Mouse (Mus musculus) liver, postnatal 0 days (tissue): ENCODE measurements around the gene Cd164. TPM values are rescaled to one million over a fixed set of nuclear protein-coding genes. Genes with fewer than 3 reads are reported as not detected.

Experiments
- ATAC-seq: fragments of 200-750 bp; cut with Nextera tagmentation; 2 replicates; pipeline ENCODE4 v1.8.0; 2017; ENCODE audit warnings: mild to moderate bottlenecking, moderate library complexity
- DNase-seq: peaks from one replicate; pipeline ENCODE4 v3.0.0-alpha.2; 2016
- H3K27ac ChIP-seq: fragments of 300-500 bp; sonication (generic); 2 replicates; pipeline ENCODE4 v1.5.1; 2014; ENCODE audit warnings: antibody characterized with exemption, moderate library complexity, mild to moderate bottlenecking, low read depth
- H3K27me3 ChIP-seq: fragments of 300-500 bp; sonication (generic); 2 replicates; pipeline ENCODE4 v1.6.1; 2014; ENCODE audit warnings: low read length, control low read depth, mixed read lengths; ENCODE audit not compliant: insufficient read depth
- H3K36me3 ChIP-seq: fragments of 300-500 bp; sonication (generic); replicated peaks from 2 replicates; pipeline ENCODE4 v1.6.1; 2014; ENCODE audit warnings: mild to moderate bottlenecking, control low read depth, low read length, moderate library complexity, mixed read lengths; ENCODE audit not compliant: insufficient read depth
- H3K4me1 ChIP-seq: fragments of 300-500 bp; sonication (generic); 2 replicates; pipeline ENCODE4 v1.6.1; 2014; ENCODE audit warnings: antibody characterized with exemption, mild to moderate bottlenecking, control low read depth; ENCODE audit not compliant: insufficient read depth
- H3K4me2 ChIP-seq: fragments of 300-500 bp; sonication (generic); 2 replicates; pipeline ENCODE4 v1.6.1; 2014; ENCODE audit warnings: low read depth, mild to moderate bottlenecking, low read length, moderate library complexity, mixed read lengths
- H3K4me3 ChIP-seq: fragments of 300-500 bp; sonication (generic); 2 replicates; pipeline ENCODE4 v1.5.1; 2014; ENCODE audit warnings: low read depth, low read length
- H3K9ac ChIP-seq: fragments of 300-500 bp; sonication (generic); replicated peaks from 2 replicates; pipeline ENCODE4 v1.6.1; 2014; ENCODE audit warnings: mild to moderate bottlenecking, moderate library complexity
- H3K9me3 ChIP-seq: fragments of 300-500 bp; sonication (generic); 2 replicates; pipeline ENCODE4 v1.6.1; 2016; ENCODE audit warnings: mild to moderate bottlenecking, control low read depth, low read length, mixed read lengths
- CTCF ChIP-seq: sonication (generic); IDR thresholded peaks from 2 replicates; pipeline ENCODE4 v1.5.1; 2016; ENCODE audit warnings: antibody characterized with exemption, low read depth
- EP300 ChIP-seq: IDR thresholded peaks from 2 replicates; pipeline ENCODE4 v1.6.1; 2016; ENCODE audit warnings: antibody characterized with exemption, low read depth, mild to moderate bottlenecking
- WGBS: fragments of 180-500 bp; shearing (Covaris S2); extraction: QIAGEN DNeasy Blood & Tissue Kit; methylation state at CpG from one replicate; pipeline ENCODE4 v1.1.7; 2014; ENCODE audit not compliant: insufficient replicate concordance; 5-methylcytosine and 5-hydroxymethylcytosine counted together
- polyA plus RNA-seq: library from polyadenylated mRNA; unstranded; fragments of >200 nt; fragmentation: Nextera tagmentation; extraction: Ambion mirVana; gene quantifications from 2 replicates; pipeline ENCODE4 v1.2.1, GENCODE M21; 2015

Cd164 gene
- polyA plus RNA-seq, 1 experiment from 2014 or later, result 93.3 TPM

DNA sequence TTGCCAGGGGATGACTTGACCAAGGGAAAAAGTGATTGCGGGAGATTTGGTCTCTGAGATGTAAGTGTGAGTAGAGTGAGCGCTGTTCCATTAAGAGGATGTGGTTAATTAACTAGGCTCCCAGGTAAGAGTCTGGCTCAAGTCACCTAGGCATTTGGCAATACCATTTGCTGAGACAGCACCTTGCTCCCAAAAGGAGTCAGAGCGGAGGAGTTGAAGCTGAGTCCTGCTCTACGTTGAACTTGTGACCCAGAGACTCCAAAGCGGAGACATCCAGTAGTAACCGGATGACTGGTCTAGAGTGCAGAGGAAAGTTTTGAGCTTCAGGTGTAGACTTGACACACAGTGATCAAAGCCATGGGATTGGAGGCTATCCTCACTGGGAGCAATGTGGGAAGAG is 22.8 kb downstream of the Cd164 start:
- H3K36me3 ChIP-seq, result no peaks in the 10 kb centered on the region
- H3K27ac ChIP-seq, result no peak overlapping the region
- H3K4me3 ChIP-seq, result no peak overlapping the region
- H3K27me3 ChIP-seq, result no peaks in the 10 kb centered on the region
- H3K9me3 ChIP-seq, result no peaks in the 10 kb centered on the region
- ATAC-seq (no peak), DNase-seq (no peak)
- no peak overlapping the region for H3K9ac ChIP-seq
- WGBS, result 87% methylated on average over 6 of the region's 6 CpGs
- TF ChIP-seq EP300 (no peak), CTCF (no peak)
- H3K4me2 ChIP-seq, result no peak overlapping the region
- H3K4me1 ChIP-seq, result no peaks in the 10 kb centered on the region

DNA sequence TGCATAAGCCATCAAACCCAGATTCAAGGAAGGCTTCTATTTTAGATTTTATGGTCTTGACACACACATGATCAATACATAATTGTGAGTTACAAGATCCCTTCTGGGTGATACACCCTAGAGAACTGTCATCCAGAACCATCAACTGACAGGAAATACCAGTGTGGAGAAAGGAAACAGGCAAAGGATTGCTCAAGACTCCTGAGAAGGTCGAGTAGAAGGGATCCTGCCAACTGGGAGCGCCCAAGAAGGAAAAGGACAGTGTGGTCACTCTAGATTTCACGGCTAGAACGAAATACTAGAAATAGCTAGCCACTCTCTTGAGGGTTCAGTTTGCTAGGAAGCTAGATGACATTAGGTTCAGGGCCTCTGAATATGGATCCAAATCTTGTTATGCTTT is 24.2 kb downstream of the Cd164 start:
- DNase-seq (no peak), ATAC-seq (no peak)
- Histone ChIP-seq H3K4me2 (no peak overlapping the region), H3K27me3 (no peaks in the 10 kb centered on the region), H3K9ac (no peak overlapping the region), H3K27ac (no peak overlapping the region), H3K4me1 (no peaks in the 10 kb centered on the region), H3K4me3 (no peak overlapping the region), H3K9me3 (no peaks in the 10 kb centered on the region), H3K36me3 (no peaks in the 10 kb centered on the region)
- TF ChIP-seq CTCF, result no peak
- TF ChIP-seq EP300, result no peak
- 61% methylated on average over 4 of the region's 4 CpGs for WGBS

DNA sequence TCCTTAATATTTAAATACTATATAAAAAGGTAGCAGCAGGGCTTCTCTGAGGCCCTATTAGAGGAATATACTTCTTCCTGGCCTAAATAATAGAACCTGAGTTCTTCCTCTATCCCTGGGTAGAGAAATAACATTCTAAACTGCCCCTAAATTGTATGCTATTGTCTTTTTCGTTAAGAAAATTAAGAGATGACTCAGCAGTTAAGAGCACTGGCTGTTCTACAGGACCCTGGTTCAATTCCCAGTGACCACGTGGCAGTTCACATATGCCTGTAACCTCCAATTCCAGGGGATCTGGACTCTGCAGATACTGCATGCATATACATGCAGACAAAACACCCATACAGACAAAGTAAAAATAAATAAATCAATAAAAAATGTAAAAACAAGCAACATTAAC is 24.6 kb downstream of the Cd164 start:
- ATAC-seq (no peak), DNase-seq (no peak)
- Histone ChIP-seq H3K9me3 (no peaks in the 10 kb centered on the region), H3K27me3 (no peaks in the 10 kb centered on the region), H3K9ac (no peak overlapping the region), H3K27ac (no peak overlapping the region), H3K4me2 (no peak overlapping the region), H3K36me3 (no peaks in the 10 kb centered on the region), H3K4me1 (no peaks in the 10 kb centered on the region), H3K4me3 (no peak overlapping the region)
- WGBS, result 49% methylated on average over 2 of the region's 2 CpGs
- TF ChIP-seq CTCF (no peak), EP300 (no peak)

DNA sequence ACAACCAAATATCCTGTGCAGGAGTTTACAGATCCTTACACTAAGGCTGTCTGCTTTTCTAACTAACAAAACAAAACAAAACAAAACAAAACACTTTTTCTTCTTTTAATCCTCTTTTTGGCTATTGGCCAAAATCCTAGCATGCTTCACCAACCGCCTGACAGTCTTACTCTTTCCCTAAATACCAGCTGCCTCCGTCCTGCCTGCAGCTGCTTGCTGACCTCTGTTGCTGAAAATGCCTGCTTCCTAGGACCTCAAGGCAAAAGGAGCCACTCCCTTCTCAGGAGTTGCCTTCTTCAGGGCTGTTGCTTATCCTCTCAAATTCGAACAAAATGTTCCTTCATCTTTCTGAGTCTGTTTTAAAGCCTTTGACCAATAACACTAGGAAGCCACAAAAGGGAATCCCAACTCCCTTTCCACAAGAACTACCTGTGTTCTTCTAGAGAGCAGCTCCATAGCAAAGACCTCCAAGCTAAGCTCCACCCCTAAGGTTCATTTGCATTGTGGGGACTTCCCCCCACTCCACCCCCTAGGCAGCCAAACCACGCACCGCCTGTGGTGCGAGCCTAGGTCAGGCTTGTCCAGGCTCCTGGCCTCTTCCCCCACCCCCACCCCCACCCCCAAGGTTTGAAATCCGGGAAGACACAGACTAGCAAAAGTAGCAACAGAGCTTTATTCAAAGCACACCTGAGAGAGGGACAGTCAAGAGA is 25.4 kb downstream of the Cd164 start:
- Histone ChIP-seq H3K4me1 (no peaks in the 10 kb centered on the region), H3K36me3 (no peaks in the 10 kb centered on the region), H3K9ac (no peak overlapping the region), H3K4me2 (no peak overlapping the region), H3K9me3 (peaks cover 7% of the 10 kb centered on the region; the same call in 1 of the 2 replicates), H3K27ac (no peak overlapping the region), H3K4me3 (no peak overlapping the region), H3K27me3 (no peaks in the 10 kb centered on the region)
- ATAC-seq (peak; percentile 50; the same call in 1 of the 2 replicates), DNase-seq (peak; percentile 30)
- 17% methylated on average over 7 of the region's 7 CpGs for WGBS
- no peak for TF ChIP-seq CTCF

DNA sequence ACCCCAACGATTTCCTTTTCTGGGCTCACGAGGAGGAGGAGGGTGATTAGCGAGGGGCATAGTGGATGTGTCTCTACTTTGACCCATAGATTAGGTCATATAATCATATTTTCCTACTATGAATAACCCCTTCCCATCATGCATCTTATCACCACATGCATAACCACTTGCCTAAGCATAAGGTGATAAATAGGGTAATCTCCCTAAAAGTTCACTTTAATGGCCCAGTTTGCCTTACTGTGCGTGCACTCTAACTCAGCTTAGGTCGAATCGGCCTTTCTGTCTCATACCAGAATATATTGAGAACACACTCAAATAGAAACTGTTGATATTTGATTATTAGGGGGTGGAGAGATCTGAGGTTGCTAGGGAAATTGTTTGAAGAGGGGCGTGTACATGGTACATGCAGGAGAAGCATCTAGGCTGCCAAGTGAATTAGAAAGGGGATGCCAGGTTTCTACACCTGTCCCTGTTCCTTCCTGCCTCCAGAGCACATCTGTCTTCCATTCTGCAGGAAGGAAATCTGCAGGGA is 26.1 kb downstream of the Cd164 start:
- H3K9ac ChIP-seq, result no peak overlapping the region
- no peak for ATAC-seq
- peaks cover 9% of the 10 kb centered on the region; the same call in 1 of the 2 replicates for H3K9me3 ChIP-seq
- H3K4me3 ChIP-seq, result no peak overlapping the region
- no peaks in the 10 kb centered on the region for H3K27me3 ChIP-seq
- no peak for DNase-seq
- no peak overlapping the region for H3K4me2 ChIP-seq
- WGBS, result 52% methylated on average over 7 of the region's 7 CpGs
- no peak for TF ChIP-seq CTCF
- no peak for TF ChIP-seq EP300
- H3K27ac ChIP-seq, result no peak overlapping the region
- H3K4me1 ChIP-seq, result no peaks in the 10 kb centered on the region
- no peaks in the 10 kb centered on the region for H3K36me3 ChIP-seq

DNA sequence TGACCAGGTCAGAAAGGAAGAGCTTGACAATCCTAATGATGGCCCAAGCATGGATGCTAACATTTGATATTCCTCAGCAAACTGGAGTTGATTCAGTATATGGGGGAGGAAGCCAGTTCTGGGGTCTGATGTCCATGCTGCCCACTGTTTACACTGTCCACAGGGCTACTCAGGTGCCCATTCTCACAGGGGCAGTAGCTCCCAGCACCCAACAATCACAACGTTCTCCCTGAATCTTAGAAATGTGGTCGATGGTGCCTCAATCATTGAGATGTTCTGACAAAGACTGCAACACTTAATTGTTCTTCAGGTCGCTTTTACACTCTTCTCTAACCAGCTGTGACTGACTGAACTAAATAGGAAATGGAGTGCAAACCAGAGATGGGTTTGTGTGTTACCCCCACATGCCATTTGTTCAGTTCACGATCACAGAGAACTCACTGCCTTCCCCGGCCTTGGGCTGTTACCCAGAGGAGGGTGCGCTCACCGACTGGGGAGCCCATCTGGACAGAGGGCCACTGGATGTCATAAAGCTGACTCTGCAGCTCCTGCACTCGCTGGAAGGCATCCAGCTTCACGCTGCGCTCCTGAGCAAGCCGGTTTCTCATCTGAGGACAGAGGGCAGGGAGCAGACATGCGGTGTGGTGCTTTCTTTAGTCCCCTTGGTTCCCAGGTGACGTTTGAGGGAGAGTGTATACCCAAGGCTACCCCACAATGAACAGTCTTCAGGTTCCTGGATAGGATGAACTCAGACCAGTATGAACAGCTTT is 27.4 kb downstream of the Cd164 start:
- no peak for ATAC-seq
- WGBS, result 75% methylated on average over 13 of the region's 13 CpGs
- Histone ChIP-seq H3K4me3 (no peak overlapping the region), H3K27me3 (no peaks in the 10 kb centered on the region), H3K27ac (no peak overlapping the region), H3K4me2 (no peak overlapping the region), H3K36me3 (no peaks in the 10 kb centered on the region), H3K4me1 (no peaks in the 10 kb centered on the region), H3K9ac (no peak overlapping the region), H3K9me3 (peaks cover 9% of the 10 kb centered on the region; the same call in 1 of the 2 replicates)
- TF ChIP-seq CTCF (no peak), EP300 (no peak)
- no peak for DNase-seq
